Comparison of ENCODE assay signal across 11 mouse cellular contexts in the genomic region with DNA sequence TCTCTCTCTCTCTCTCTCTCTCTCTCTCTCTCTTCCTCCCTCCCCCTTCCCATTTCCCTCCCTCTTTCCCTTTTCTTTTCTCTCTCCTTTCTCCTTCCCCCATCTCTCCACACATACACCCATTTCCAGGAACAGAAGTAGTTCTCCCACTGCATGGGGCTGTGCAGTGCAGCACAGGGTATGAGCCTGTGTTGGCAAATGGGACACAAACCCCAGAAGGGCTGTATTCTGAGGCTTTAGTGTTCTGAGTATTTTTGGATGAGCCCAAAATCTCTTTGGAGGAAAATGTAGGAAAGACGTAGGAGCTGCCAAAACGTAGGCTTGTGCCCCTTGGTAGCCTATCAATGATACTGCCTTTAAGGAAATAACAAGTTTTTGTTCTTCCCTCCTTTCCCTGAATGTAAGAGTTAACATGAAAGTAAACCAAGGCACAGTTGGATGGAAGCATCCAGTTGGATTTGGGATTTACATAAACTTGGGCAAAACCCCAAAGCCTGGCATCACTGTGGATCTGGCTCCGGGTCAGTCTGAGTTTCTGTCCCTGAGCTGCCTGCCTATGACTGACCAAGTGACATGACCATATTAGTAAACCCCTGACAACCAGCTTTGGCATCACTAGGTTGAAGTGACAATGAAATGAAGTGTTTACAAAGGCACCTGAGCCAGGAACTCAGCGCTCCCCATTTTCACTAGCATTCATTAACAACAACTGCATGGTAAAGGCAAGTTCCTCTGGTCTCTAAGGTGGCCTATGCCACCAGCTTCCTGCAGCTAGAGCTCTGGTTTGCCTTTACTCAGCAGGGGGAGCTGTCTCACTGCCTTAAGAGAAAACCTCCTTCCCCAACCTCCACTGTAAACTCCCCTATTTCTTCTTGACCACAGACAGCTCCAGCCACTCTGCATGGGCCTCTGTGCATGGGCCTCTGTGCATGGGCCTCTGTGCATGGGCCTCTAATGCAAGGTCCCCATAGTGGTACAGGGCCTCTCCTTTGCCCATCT. TPM values are rescaled to one million over a fixed set of nuclear protein-coding genes. Genes with fewer than 3 reads are reported as not detected.
DNase-seq lines count a peak whose midpoint lies in the region; ATAC-seq and TF ChIP-seq lines count a peak whose summit lies in the region.
"Had no signal": no experiment of that assay in that cellular context is flagged by ENCODE, and none has a peak within 500 bp of the region (broad histone marks: within the 10 kb centered on the region; RNA-seq: fewer than 3 reads in every experiment).

No protein-coding gene starts in this region.

- no peak overlapping the region for H3K4me2 ChIP-seq in heart, postnatal 0 days (ENCODE audit: low read depth, low read length)
- no peak overlapping the region for H3K4me2 ChIP-seq in midbrain, embryonic 13.5 days (replicated peaks)
- H3K4me2 ChIP-seq: embryonic facial prominence, embryonic 13.5 days had no signal

- H3K9me3 ChIP-seq in heart, postnatal 0 days (replicated peaks; ENCODE audit: control insufficient read depth, low read length), result no peaks in the 10 kb centered on the region
- no peaks in the 10 kb centered on the region for H3K9me3 ChIP-seq in midbrain, embryonic 13.5 days
- no peaks in the 10 kb centered on the region for H3K9me3 ChIP-seq in embryonic facial prominence, embryonic 10.5 days
- H3K9me3 ChIP-seq: midbrain, embryonic 12.5 days had no signal

- no peaks in the 10 kb centered on the region for H3K27me3 ChIP-seq in heart, postnatal 0 days (ENCODE audit: control insufficient read depth, insufficient read depth, low read length)
- H3K27me3 ChIP-seq in Patski, result no peaks in the 10 kb centered on the region
- H3K27me3 ChIP-seq in midbrain, embryonic 13.5 days, result no peaks in the 10 kb centered on the region
- H3K27me3 ChIP-seq in embryonic facial prominence, embryonic 10.5 days (replicated peaks; ENCODE audit: low read depth, poor library complexity, severe bottlenecking), result no peaks in the 10 kb centered on the region
- H3K27me3 ChIP-seq: embryonic facial prominence, embryonic 13.5 days; midbrain, embryonic 12.5 days had no signal

- TF ChIP-seq EP300 in heart, postnatal 0 days (IDR thresholded peaks at IDR 0.05; ENCODE audit: low read depth), result no peak

- in situ Hi-C loops in Patski (cut with MboI; ENCODE audit: low pct_unique_long_range_greater_than_20kb), result no loop called here

- CTCF ChIA-PET in Patski (lab: Charles Lee), result interaction anchor here (1.2 kb wide), 1 partner anchor 22 kb away, joined by 3 read pairs; no protein-coding TSS in a partner anchor

- POLR2A ChIA-PET in Patski (lab: Charles Lee), result no interaction called here

- H3K36me3 ChIP-seq in heart, postnatal 0 days (replicated peaks; ENCODE audit: control insufficient read depth, insufficient read depth, low read length), result no peaks in the 10 kb centered on the region
- H3K36me3 ChIP-seq in midbrain, embryonic 13.5 days, result no peaks in the 10 kb centered on the region
- H3K36me3 ChIP-seq in embryonic facial prominence, embryonic 10.5 days (replicated peaks), result no peaks in the 10 kb centered on the region
- H3K36me3 ChIP-seq: embryonic facial prominence, embryonic 13.5 days; midbrain, embryonic 12.5 days had no signal

- peak; percentile 27 for TF ChIP-seq CTCF in heart, postnatal 0 days (IDR thresholded peaks at IDR 0.05; ENCODE audit: low read depth)
- peak; percentile 49 for TF ChIP-seq CTCF in Patski (IDR thresholded peaks at IDR 0.05)

- DNase-seq in heart, postnatal 0 days (ENCODE audit: low spot score), result no peak
- no peak for DNase-seq in heart, adult 11 months
- DNase-seq in 416B (ENCODE audit: low read depth) (peak; percentile 80), Patski (ENCODE audit: low read depth, low spot score) (no peak)
- DNase-seq in embryonic facial prominence, embryonic 10.5 days (ENCODE audit: low spot score), result no peak
- no peak for DNase-seq in spleen, postnatal 14 days (ENCODE audit: low spot score in 2 of 2)

- no peak for ATAC-seq in heart, postnatal 0 days (ENCODE audit: insufficient read depth, low read depth)
- peak; percentile 47 for ATAC-seq in Patski
- ATAC-seq in midbrain, embryonic 13.5 days, result peak; percentile 72
- no peak for ATAC-seq in megakaryocyte, adult 5-6 weeks (ENCODE audit: poor library complexity, severe bottlenecking)

- 77% methylated on average over 4 of the region's 4 CpGs for WGBS in heart, postnatal 0 days
- WGBS in midbrain, embryonic 13.5 days, result 77% methylated on average over 4 of the region's 4 CpGs
- WGBS in embryonic facial prominence, embryonic 10.5 days, result 80% methylated on average over 4 of the region's 4 CpGs

- H3K4me1 ChIP-seq in heart, postnatal 0 days (ENCODE audit: control insufficient read depth, insufficient read depth), result no peaks in the 10 kb centered on the region
- peaks cover 17% of the 10 kb centered on the region for H3K4me1 ChIP-seq in midbrain, embryonic 13.5 days (replicated peaks)
- H3K4me1 ChIP-seq in embryonic facial prominence, embryonic 10.5 days, result no peaks in the 10 kb centered on the region
- H3K4me1 ChIP-seq: embryonic facial prominence, embryonic 13.5 days had no signal

- no peak overlapping the region for H3K27ac ChIP-seq in heart, postnatal 0 days (ENCODE audit: low read depth)
- H3K27ac ChIP-seq in midbrain, embryonic 13.5 days, result no peak overlapping the region
- H3K27ac ChIP-seq in embryonic facial prominence, embryonic 10.5 days (replicated peaks), result no peak overlapping the region
- H3K27ac ChIP-seq: embryonic facial prominence, embryonic 13.5 days had no signal

- no peak overlapping the region for H3K4me3 ChIP-seq in heart, postnatal 0 days (ENCODE audit: low read depth, low read length)
- H3K4me3 ChIP-seq in midbrain, embryonic 13.5 days (replicated peaks), result no peak overlapping the region
- no peak overlapping the region for H3K4me3 ChIP-seq in embryonic facial prominence, embryonic 10.5 days
- H3K4me3 ChIP-seq: embryonic facial prominence, embryonic 13.5 days; midbrain, embryonic 12.5 days had no signal

- no peak overlapping the region for H3K9ac ChIP-seq in heart, postnatal 0 days (replicated peaks; ENCODE audit: low read depth, low read length)
- no peak overlapping the region for H3K9ac ChIP-seq in midbrain, embryonic 13.5 days (replicated peaks)
- H3K9ac ChIP-seq: embryonic facial prominence, embryonic 13.5 days; midbrain, embryonic 12.5 days had no signal

RNA-seq across cellular contexts. Expression of gene 4930524B15Rik, which starts 23.5 kb away (rescaled TPM):
- total RNA-seq in heart, postnatal 0 days (2014; rRNA removed; ENCODE audit: low replicate concordance), result 1.5 TPM in 1 of 2 replicates, not detected in the other
- polyA plus RNA-seq in heart, postnatal 0 days (2015; fragmentation: Nextera tagmentation; extraction: Ambion mirVana), result 0.05 TPM in 1 of 2 replicates, not detected in the other
- polyA plus RNA-seq in Patski (2021), result not detected
- 0.26 and 0.48 TPM in 2 replicates for polyA plus RNA-seq in midbrain, embryonic 13.5 days (2015; fragmentation: Nextera tagmentation; extraction: Ambion mirVana)
- polyA plus RNA-seq in embryonic facial prominence, embryonic 10.5 days (2016; fragmentation: Nextera tagmentation; extraction: Ambion mirVana), result 0.10 and 0.14 TPM in 2 replicates
- total RNA-seq in megakaryocyte, adult 5-6 weeks (2015), result not detected in 2 replicates
- total RNA-seq in megakaryocyte, adult 5-6 weeks (2017), result not detected in 2 replicates
- polyA plus RNA-seq: heart, embryonic 16.5 days had no signal

RNA-seq across cellular contexts. Expression of gene Nsg2, which starts 58.3 kb away (rescaled TPM):
- total RNA-seq in heart, postnatal 0 days (2014; rRNA removed; ENCODE audit: low replicate concordance), result 1.1 and 3.7 TPM in 2 replicates
- polyA plus RNA-seq in heart, postnatal 0 days (2015; fragmentation: Nextera tagmentation; extraction: Ambion mirVana), result 1.2 and 1.7 TPM in 2 replicates
- not detected for polyA plus RNA-seq in Patski (2021)
- 444 and 467 TPM in 2 replicates for polyA plus RNA-seq in midbrain, embryonic 13.5 days (2015; fragmentation: Nextera tagmentation; extraction: Ambion mirVana)
- polyA plus RNA-seq in embryonic facial prominence, embryonic 10.5 days (2016; fragmentation: Nextera tagmentation; extraction: Ambion mirVana), result 10.1 and 11.3 TPM in 2 replicates
- total RNA-seq in megakaryocyte, adult 5-6 weeks (2015), result 0.20 and 1.4 TPM in 2 replicates
- 1.1 and 1.3 TPM in 2 replicates for total RNA-seq in megakaryocyte, adult 5-6 weeks (2017)

Comparison
In these comparisons a context has a peak if more than half of its experiments do, and no peak if none do; other contexts are left out.
1. ATAC-seq: peak in Patski (single experiment) and midbrain, embryonic 13.5 days (single experiment); none in heart, postnatal 0 days (single experiment) and megakaryocyte, adult 5-6 weeks (single experiment).
2. RNA of gene Nsg2, which starts 58.3 kb away (polyA plus RNA-seq): 444 to 467 TPM in midbrain, embryonic 13.5 days; 10.1 to 11.3 TPM in embryonic facial prominence, embryonic 10.5 days, 1.2 to 1.7 TPM in heart, postnatal 0 days and not detected in Patski (single experiment); every median in the first group is over 10 times any median in the second.